Mouse (Mus musculus): ENCODE measurements around the gene Adra2b.

DNA sequence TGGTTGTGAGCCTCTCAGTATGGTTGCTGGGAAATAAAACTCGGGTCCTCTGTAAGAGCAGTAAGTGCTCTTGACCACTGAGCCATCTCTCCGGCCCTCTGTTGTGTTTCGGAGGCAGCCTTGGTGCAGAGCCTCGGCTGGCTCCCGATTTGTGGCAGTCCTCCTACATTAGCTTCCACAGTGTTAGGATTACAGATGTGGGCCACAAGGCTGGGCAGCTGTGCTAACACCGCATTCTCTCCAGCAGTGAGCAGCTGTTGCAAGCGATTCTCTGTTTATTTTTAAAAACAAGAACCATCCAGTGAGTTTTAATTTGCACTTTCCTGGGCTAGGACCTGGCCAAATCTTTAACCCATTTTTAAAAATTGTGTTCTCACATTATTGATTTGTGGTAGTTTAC, 20.9 kb downstream of the Adra2b start:
- no peak for TF ChIP-seq POLR2A (IDR thresholded peaks at IDR 0.05; ENCODE audit: control insufficient read depth, extremely low read depth, insufficient read depth, low read length, poor library complexity)
- no peak for TF ChIP-seq CTCF (IDR thresholded peaks at IDR 0.05; ENCODE audit: borderline replicate concordance, control insufficient read depth, extremely low read depth, insufficient read depth, low read length, poor library complexity)

Measured in thymus, adult 2 months (tissue).